Mouse (Mus musculus) limb, embryonic 14.5 days (tissue): ENCODE measurements around the gene Fgr. TPM values are rescaled to one million over a fixed set of nuclear protein-coding genes. Genes with fewer than 3 reads are reported as not detected.

ENCODE experiments used
- ATAC-seq: fragments of 200-750 bp; cut with Nextera tagmentation; 2 replicates; pipeline ENCODE4 v1.8.0; 2017; ENCODE audit warnings: low read depth, moderate number of reproducible peaks, moderate TSS enrichment; ENCODE audit not compliant: low FRiP score
- DNase-seq: peaks from one replicate; pipeline ENCODE4 v3.0.0-alpha.2; 2015; ENCODE audit warnings: low spot score
- H3K27ac ChIP-seq: fragments of 300-500 bp; sonication (generic); replicated peaks from 2 replicates; pipeline ENCODE4 v1.5.1; 2014; ENCODE audit warnings: low read depth, mild to moderate bottlenecking, low read length, moderate library complexity, mixed read lengths
- H3K27me3 ChIP-seq: fragments of 300-500 bp; sonication (generic); 2 replicates; pipeline ENCODE4 v1.6.1; 2014; ENCODE audit warnings: low read length, mixed read lengths; ENCODE audit not compliant: control insufficient read depth, insufficient read depth
- H3K36me3 ChIP-seq: fragments of 300-500 bp; sonication (generic); 2 replicates; pipeline ENCODE4 v1.6.1; 2014; ENCODE audit warnings: mild to moderate bottlenecking, low read length, moderate library complexity, mixed read lengths; ENCODE audit not compliant: control insufficient read depth, insufficient read depth
- H3K4me1 ChIP-seq: fragments of 300-500 bp; sonication (generic); 2 replicates; pipeline ENCODE4 v1.6.1; 2014; ENCODE audit warnings: antibody characterized with exemption, low read length, mixed read lengths; ENCODE audit not compliant: control insufficient read depth, insufficient read depth
- H3K4me2 ChIP-seq: fragments of 300-500 bp; sonication (generic); replicated peaks from 2 replicates; pipeline ENCODE4 v1.6.1; 2014; ENCODE audit warnings: low read depth, mild to moderate bottlenecking, low read length, moderate library complexity; ENCODE audit not compliant: severe bottlenecking
- H3K4me3 ChIP-seq: fragments of 300-500 bp; sonication (generic); replicated peaks from 2 replicates; pipeline ENCODE4 v1.5.1; 2014; ENCODE audit warnings: low read length
- H3K9ac ChIP-seq: fragments of 300-500 bp; sonication (generic); 2 replicates; pipeline ENCODE4 v1.6.1; 2014; ENCODE audit warnings: mild to moderate bottlenecking, low read depth, low read length, moderate library complexity; ENCODE audit not compliant: severe bottlenecking
- H3K9me3 ChIP-seq: fragments of 300-500 bp; sonication (generic); 2 replicates; pipeline ENCODE4 v1.6.1; 2016; ENCODE audit warnings: low read length; ENCODE audit not compliant: control insufficient read depth
- POLR2A ChIP-seq: fragments of 200-500 bp; IDR thresholded peaks from 2 replicates; pipeline ENCODE4 v1.8.0; 2012; ENCODE audit warnings: inconsistent platforms, mild to moderate bottlenecking, moderate library complexity, borderline replicate concordance; ENCODE audit not compliant: insufficient read depth, insufficient read length; ENCODE audit errors: extremely low read depth
- WGBS: fragments of 180-500 bp; shearing (Covaris S2); extraction: QIAGEN DNeasy Blood & Tissue Kit; methylation state at CpG from one replicate; pipeline ENCODE4 v1.1.7; 2014; 5-methylcytosine and 5-hydroxymethylcytosine counted together
- polyA plus RNA-seq, 2 experiments: library from polyadenylated mRNA; depleted of rRNA in 1 of 2; stranded (reverse) in 1 of 2; unstranded in 1 of 2; fragments of >200 nt; fragmentation: Nextera tagmentation in 1 of 2; extraction: Ambion mirVana in 1 of 2; gene quantifications; 2 replicates each; pipeline versions ENCODE4 v1.2.1 to v1.2.3; 2012 to 2014

Gene Fgr
- polyA plus RNA-seq, 2 experiments = 0.62 to 0.64 TPM

DNA sequence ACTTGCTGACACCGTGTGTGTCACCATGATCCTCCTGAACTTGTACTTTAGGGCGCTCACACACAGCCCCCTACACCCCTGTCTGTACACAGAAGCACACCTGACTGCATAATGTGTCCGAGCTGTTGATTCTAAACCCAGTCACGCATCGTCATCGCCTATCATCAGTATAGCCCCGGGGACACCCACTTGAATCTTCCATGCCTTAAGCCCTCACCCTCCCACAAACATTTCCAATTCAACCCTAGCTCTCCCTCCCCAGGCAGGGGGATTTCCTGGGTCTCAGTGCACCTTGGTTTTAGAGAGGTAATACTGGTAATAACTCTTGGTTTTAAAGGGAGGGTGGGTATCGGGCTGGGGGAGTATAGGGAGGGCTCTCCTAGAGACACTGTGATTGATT is 709 bp upstream of the Fgr start:
- Histone ChIP-seq H3K9ac (no peak overlapping the region), H3K4me3 (no peak overlapping the region), H3K27ac (no peak overlapping the region), H3K4me2 (no peak overlapping the region), H3K27me3 (no peaks in the 10 kb centered on the region; the same call in 1 of the 2 replicates), H3K9me3 (no peaks in the 10 kb centered on the region), H3K36me3 (no peaks in the 10 kb centered on the region), H3K4me1 (peaks cover 20% of the 10 kb centered on the region; the same call in 1 of the 2 replicates)
- DNase-seq = no peak
- 57% methylated on average over 8 of the region's 8 CpGs for WGBS
- ATAC-seq = no peak
- TF ChIP-seq POLR2A = no peak

DNA sequence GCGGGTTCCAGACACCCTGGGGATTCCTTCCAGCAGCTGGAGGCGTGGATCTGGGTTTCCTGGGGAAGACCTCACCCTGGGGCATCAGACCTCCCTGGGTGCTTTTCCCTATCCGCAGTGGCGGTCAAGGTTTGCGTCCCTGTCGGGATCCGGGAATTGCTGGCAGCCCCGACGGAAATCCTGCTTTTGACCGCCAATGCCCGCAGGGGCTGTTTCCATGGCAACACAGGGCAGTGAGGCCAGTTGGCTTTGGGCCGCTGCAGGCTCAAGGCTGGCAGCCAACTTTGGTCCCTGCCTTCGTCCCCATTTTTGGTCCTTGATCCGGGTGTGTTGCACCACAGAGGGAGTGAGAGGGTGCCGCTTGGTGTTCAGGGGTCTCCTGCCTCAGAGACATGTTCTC is 1.0 kb downstream of the Fgr start:
- no peaks in the 10 kb centered on the region for H3K9me3 ChIP-seq
- no peaks in the 10 kb centered on the region; the same call in 1 of the 2 replicates for H3K27me3 ChIP-seq
- DNase-seq (peak; percentile 41), ATAC-seq (no peak)
- H3K27ac ChIP-seq = 0 out of 2 replicates have a peak overlapping the region, but pooled peaks have one; percentile 26
- H3K9ac ChIP-seq = no peak overlapping the region; the same call in 1 of the 2 replicates
- peak overlapping the region; percentile 25 for H3K4me2 ChIP-seq
- peaks cover 20% of the 10 kb centered on the region; the same call in 1 of the 2 replicates for H3K4me1 ChIP-seq
- H3K36me3 ChIP-seq = no peaks in the 10 kb centered on the region
- 3% methylated on average over 15 of the region's 15 CpGs for WGBS
- TF ChIP-seq POLR2A = no peak
- H3K4me3 ChIP-seq = peak overlapping the region; percentile 9; the same call in 1 of the 2 replicates

DNA sequence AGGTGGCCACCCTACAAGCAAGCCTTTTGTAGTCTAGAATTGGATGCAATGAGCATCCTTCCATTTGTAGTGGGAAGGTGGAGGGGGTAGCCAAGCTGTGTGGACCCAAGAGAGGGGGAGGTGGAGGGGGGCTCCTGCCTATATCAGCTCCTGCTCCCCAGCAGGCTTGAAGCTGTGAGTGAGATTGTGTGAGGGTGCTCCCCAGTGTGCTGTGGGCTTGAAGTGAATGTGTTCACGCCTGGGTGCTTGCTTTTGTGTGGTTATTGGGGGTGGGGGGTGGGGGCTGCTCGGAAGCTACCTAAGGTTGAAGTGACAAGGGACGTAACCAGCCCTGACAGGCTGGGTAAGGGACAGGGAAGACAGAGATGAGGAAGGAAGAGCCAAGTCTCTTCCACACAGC is 1.9 kb downstream of the Fgr start:
- 66% methylated on average over 3 of the region's 3 CpGs for WGBS
- no peaks in the 10 kb centered on the region for H3K36me3 ChIP-seq
- no peak overlapping the region for H3K9ac ChIP-seq
- no peak for TF ChIP-seq POLR2A
- no peaks in the 10 kb centered on the region for H3K9me3 ChIP-seq
- H3K4me2 ChIP-seq = no peak overlapping the region
- H3K27ac ChIP-seq = no peak overlapping the region
- no peak overlapping the region for H3K4me3 ChIP-seq
- no peaks in the 10 kb centered on the region; the same call in 1 of the 2 replicates for H3K27me3 ChIP-seq
- DNase-seq = no peak
- no peak for ATAC-seq
- peaks cover 20% of the 10 kb centered on the region; the same call in 1 of the 2 replicates for H3K4me1 ChIP-seq

DNA sequence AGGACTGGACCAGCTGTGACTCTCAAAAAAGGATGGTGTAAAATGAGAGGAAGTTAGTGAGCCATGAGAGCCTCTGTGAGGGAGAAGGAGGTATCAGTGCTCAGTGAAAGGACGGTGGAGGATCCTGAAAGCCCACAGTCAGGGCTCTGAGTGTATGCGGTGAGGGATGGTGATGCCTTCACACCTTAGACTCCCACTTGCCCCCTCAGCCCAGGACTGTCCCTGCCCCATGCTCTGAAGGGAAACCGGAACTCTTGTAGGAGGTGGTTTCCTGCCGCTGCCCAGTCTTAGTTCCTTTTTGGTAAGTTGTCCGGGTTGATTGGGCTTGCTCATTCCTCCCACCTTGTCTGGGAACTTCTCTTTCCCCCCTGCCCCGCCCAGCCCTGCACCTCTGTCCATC is 2.8 kb downstream of the Fgr start:
- no peak for TF ChIP-seq POLR2A
- 71% methylated on average over 6 of the region's 6 CpGs for WGBS
- Histone ChIP-seq H3K27ac (no peak overlapping the region), H3K9me3 (no peaks in the 10 kb centered on the region), H3K4me2 (no peak overlapping the region), H3K36me3 (no peaks in the 10 kb centered on the region), H3K27me3 (no peaks in the 10 kb centered on the region; the same call in 1 of the 2 replicates), H3K9ac (no peak overlapping the region), H3K4me1 (peaks cover 20% of the 10 kb centered on the region; the same call in 1 of the 2 replicates), H3K4me3 (no peak overlapping the region)
- ATAC-seq (no peak), DNase-seq (no peak)

DNA sequence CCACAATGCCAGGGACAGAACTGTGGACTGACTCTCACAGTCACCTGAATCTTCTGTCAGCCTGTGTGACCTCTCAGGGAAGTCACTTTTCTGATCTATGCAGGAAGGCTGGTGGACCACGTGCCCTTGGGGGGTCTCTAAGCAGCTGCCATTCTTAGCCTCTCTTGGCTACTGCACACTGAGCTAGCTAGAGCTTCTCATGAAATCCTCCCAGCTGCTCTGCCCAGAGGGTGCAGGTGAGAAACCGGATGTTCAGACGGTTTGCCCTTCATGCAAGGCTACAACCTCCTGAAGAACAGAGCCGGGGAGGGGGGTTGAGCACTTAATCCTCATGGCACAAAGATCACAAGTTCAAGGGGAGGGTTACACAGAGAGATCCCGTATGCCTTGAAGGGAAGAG is 3.7 kb downstream of the Fgr start:
- DNase-seq (no peak), ATAC-seq (no peak)
- Histone ChIP-seq H3K9me3 (no peaks in the 10 kb centered on the region), H3K4me2 (no peak overlapping the region), H3K9ac (no peak overlapping the region; the same call in 1 of the 2 replicates), H3K4me1 (peaks cover 20% of the 10 kb centered on the region; the same call in 1 of the 2 replicates), H3K36me3 (no peaks in the 10 kb centered on the region), H3K27me3 (no peaks in the 10 kb centered on the region; the same call in 1 of the 2 replicates), H3K4me3 (no peak overlapping the region), H3K27ac (no peak overlapping the region)
- WGBS = 32% methylated on average over 5 of the region's 5 CpGs
- no peak for TF ChIP-seq POLR2A
